Mouse (Mus musculus) left cerebral cortex, adult 8-10 months (tissue): ENCODE data around the gene Daglb. TPM values are rescaled to one million over a fixed set of nuclear protein-coding genes. Genes with fewer than 3 reads are reported as not detected.
"Not testable (repeated sequence)": the region's sequence is repeated elsewhere in the genome, so short reads cannot be mapped to it uniquely, and the experiment has no call there.

Source experiments
- DNase-seq, 2 experiments: peaks; one replicate each; pipeline ENCODE4 v3.0.0; 2022; ENCODE audit warnings: low spot score in 2 of 2
- total RNA-seq, 4 experiments: library from RNA; stranded (reverse); gene quantifications; 2 replicates each; pipeline ENCODE4 v1.2.4; 2022

Daglb gene
- total RNA-seq, 4 experiments from 2014 or later, result 33.6 to 41.6 (median 36.8) TPM

- DNase-seq, result no peak
Measured at GRCm38 (mm10) chr5:143487193-143487592, 22.8 kb downstream of the Daglb start.

GRCm38 (mm10) chr5:143487998-143488397, 23.6 kb downstream of the Daglb start:
- no peak for DNase-seq

GRCm38 (mm10) chr5:143489749-143490342, 25.5 kb downstream of the Daglb start:
- DNase-seq, result no peak

- DNase-seq, result no peak
Measured at GRCm38 (mm10) chr5:143491736-143492135, 27.4 kb downstream of the Daglb start.

GRCm38 (mm10) chr5:143493163-143493562, 28.8 kb downstream of the Daglb start:
- no peak for DNase-seq

- no peak for DNase-seq
Measured at GRCm38 (mm10) chr5:143495708-143496107, 31.3 kb downstream of the Daglb start.

GRCm38 (mm10) chr5:143497451-143497850, 33.1 kb downstream of the Daglb start:
- DNase-seq, result no peak

- DNase-seq, result no peak
Measured at GRCm38 (mm10) chr5:143499197-143499596, 34.8 kb downstream of the Daglb start.

- DNase-seq, result no peak
Measured at GRCm38 (mm10) chr5:143499686-143500085, 35.3 kb downstream of the Daglb start.

- DNase-seq, result not testable (repeated sequence)
Measured at GRCm38 (mm10) chr5:143500711-143501110, 36.3 kb downstream of the Daglb start.

GRCm38 (mm10) chr5:143501140-143501539, 36.8 kb downstream of the Daglb start:
- DNase-seq, result no peak

- DNase-seq, result no peak
Measured at GRCm38 (mm10) chr5:143501649-143502048, 37.3 kb downstream of the Daglb start.

- DNase-seq, result no peak
Measured at GRCm38 (mm10) chr5:143502899-143503557, 38.6 kb downstream of the Daglb start.

GRCm38 (mm10) chr5:143503740-143504139, 39.4 kb downstream of the Daglb start:
- DNase-seq, result no peak

GRCm38 (mm10) chr5:143504453-143504852, 40.1 kb downstream of the Daglb start:
- DNase-seq, result no peak

GRCm38 (mm10) chr5:143505056-143505455, 40.7 kb downstream of the Daglb start:
- no peak for DNase-seq

GRCm38 (mm10) chr5:143505545-143505944, 41.2 kb downstream of the Daglb start:
- no peak for DNase-seq

- DNase-seq, result no peak
Measured at GRCm38 (mm10) chr5:143509294-143509693, 44.9 kb downstream of the Daglb start.

GRCm38 (mm10) chr5:143509737-143510136, 45.4 kb downstream of the Daglb start:
- no peak for DNase-seq

- DNase-seq, result no peak
Measured at GRCm38 (mm10) chr5:143511577-143511976, 47.2 kb downstream of the Daglb start.

GRCm38 (mm10) chr5:143512305-143512704, 47.9 kb downstream of the Daglb start:
- no peak for DNase-seq

- no peak for DNase-seq
Measured at GRCm38 (mm10) chr5:143514878-143515277, 50.5 kb downstream of the Daglb start.

- DNase-seq, result no peak
Measured at GRCm38 (mm10) chr5:143517005-143517404, 52.6 kb downstream of the Daglb start.
